Mouse (Mus musculus): Measurements from ENCODE around the gene Rrn3.

Rrn3 gene

GRCm38 (mm10) chr16:13851446-13851845, 70.9 kb downstream of the Rrn3 start:
- DNase-seq (ENCODE audit: low spot score in 2 of 2), result no peak

- DNase-seq (ENCODE audit: low spot score in 2 of 2), result no peak
Observed at GRCm38 (mm10) chr16:13853886-13854285, 73.4 kb downstream of the Rrn3 start.
